Comparison of ENCODE assay signal across 10 mouse cellular contexts in genomic region chr10:86728176-86728575, GRCm38 (mm10). TPM values are rescaled to one million over a fixed set of nuclear protein-coding genes. Genes with fewer than 3 reads are reported as not detected.
DNase-seq lines count a peak whose midpoint lies in the region; ATAC-seq and TF ChIP-seq lines count a peak whose summit lies in the region.
"Had no signal": no experiment of that assay in that cellular context is flagged by ENCODE, and none has a peak within 500 bp of the region (broad histone marks: within the 10 kb centered on the region; RNA-seq: fewer than 3 reads in every experiment).

No protein-coding gene starts in this region.

- no peaks in the 10 kb centered on the region for H3K27me3 ChIP-seq in kidney, embryonic 15.5 days
- H3K27me3 ChIP-seq in hindbrain, embryonic 12.5 days: no peaks in the 10 kb centered on the region

- no peak overlapping the region for H3K9ac ChIP-seq in kidney, embryonic 15.5 days
- no peak overlapping the region; the same call in 1 of the 2 replicates for H3K9ac ChIP-seq in hindbrain, embryonic 12.5 days

- WGBS in kidney, embryonic 15.5 days: 87% methylated on average over 3 of the region's 3 CpGs
- 82% methylated on average over 3 of the region's 3 CpGs for WGBS in bone marrow, adult 2 months
- WGBS in hindbrain, embryonic 12.5 days: 92% methylated on average over 3 of the region's 3 CpGs

- no peak overlapping the region for H3K4me3 ChIP-seq in kidney, embryonic 15.5 days (replicated peaks)
- no peak overlapping the region for H3K4me3 ChIP-seq in bone marrow, adult 2 months (replicated peaks; ENCODE audit: control insufficient read depth, low read depth, low read length)
- H3K4me3 ChIP-seq in hindbrain, embryonic 12.5 days: no peak overlapping the region

- ATAC-seq in kidney, embryonic 15.5 days (replicated peaks; ENCODE audit: low FRiP score): no peak
- no peak for ATAC-seq in hindbrain, embryonic 12.5 days (ENCODE audit: low FRiP score)

- TF ChIP-seq CTCF in bone marrow, adult 2 months (IDR thresholded peaks at IDR 0.05; ENCODE audit: control insufficient read depth, insufficient read depth, low read length): no peak

- H3K4me2 ChIP-seq in kidney, embryonic 15.5 days: peak overlapping the region; percentile 71; the same call in 1 of the 2 replicates
- peak overlapping the region; percentile 50 for H3K4me2 ChIP-seq in hindbrain, embryonic 12.5 days (replicated peaks)

- peak overlapping the region; percentile 4; the same call in 1 of the 2 replicates for H3K27ac ChIP-seq in kidney, embryonic 15.5 days
- H3K27ac ChIP-seq in bone marrow, adult 2 months (ENCODE audit: control insufficient read depth, insufficient read depth, low read depth, low read length, poor library complexity): peak overlapping the region; percentile 82
- no peak overlapping the region for H3K27ac ChIP-seq in hindbrain, embryonic 12.5 days

- H3K9me3 ChIP-seq in kidney, embryonic 15.5 days (replicated peaks): no peaks in the 10 kb centered on the region
- no peaks in the 10 kb centered on the region for H3K9me3 ChIP-seq in hindbrain, embryonic 12.5 days (replicated peaks)
- H3K9me3 ChIP-seq: G1E had no signal

- no peak for DNase-seq in kidney, adult 18-20 months
- DNase-seq in lung, postnatal 4 days: peak; percentile 12 to 27
- DNase-seq in urinary bladder, postnatal 25 days (ENCODE audit: low spot score): no peak
- no peak for DNase-seq in adrenal gland, adult (ENCODE audit: inconsistent age in 2 of 2, low spot score in 1 of 2)
- DNase-seq in adrenal gland, postnatal 25 days: no peak
- DNase-seq: cerebellum, adult 11 months had no signal

- TF ChIP-seq POLR2A in bone marrow, adult 2 months (IDR thresholded peaks at IDR 0.05; ENCODE audit: borderline replicate concordance, control insufficient read depth, low read depth, low read length): no peak

- H3K4me1 ChIP-seq in kidney, embryonic 15.5 days: peaks cover 14% of the 10 kb centered on the region
- peaks cover 1% of the 10 kb centered on the region; the same call in 1 of the 2 replicates for H3K4me1 ChIP-seq in bone marrow, adult 2 months (ENCODE audit: control insufficient read depth, insufficient read depth, low read length)
- peaks cover 6% of the 10 kb centered on the region for H3K4me1 ChIP-seq in hindbrain, embryonic 12.5 days

- no peaks in the 10 kb centered on the region for H3K36me3 ChIP-seq in kidney, embryonic 15.5 days
- H3K36me3 ChIP-seq in hindbrain, embryonic 12.5 days: no peaks in the 10 kb centered on the region
- H3K36me3 ChIP-seq: G1E had no signal

RNA-seq across cellular contexts. Expression of gene Ttc41, which starts 22.6 kb away (rescaled TPM):
- 1.4 and 1.6 TPM in 2 replicates for polyA plus RNA-seq in kidney, embryonic 15.5 days (2015; fragmentation: Nextera tagmentation; extraction: Ambion mirVana)
- 1.5 and 4.4 TPM in 2 replicates for polyA plus RNA-seq in bone marrow, adult 2 months (2011; ENCODE audit: insufficient read depth, insufficient read length, low replicate concordance, missing spikeins)
- polyA plus RNA-seq in hindbrain, embryonic 12.5 days (2016; fragmentation: Nextera tagmentation; extraction: Ambion mirVana): 2.6 and 3.4 TPM in 2 replicates
- total RNA-seq in adrenal gland, postnatal 25 days (2021): 3.3 and 3.5 TPM in 2 replicates

RNA-seq across cellular contexts. Expression of gene Hsp90b1, which starts 22.9 kb away (rescaled TPM):
- 733 and 775 TPM in 2 replicates for polyA plus RNA-seq in kidney, embryonic 15.5 days (2015; fragmentation: Nextera tagmentation; extraction: Ambion mirVana)
- polyA plus RNA-seq in bone marrow, adult 2 months (2011; ENCODE audit: insufficient read depth, insufficient read length, low replicate concordance, missing spikeins): 123 and 231 TPM in 2 replicates
- polyA plus RNA-seq in hindbrain, embryonic 12.5 days (2016; fragmentation: Nextera tagmentation; extraction: Ambion mirVana): 551 and 555 TPM in 2 replicates
- 563 and 663 TPM in 2 replicates for total RNA-seq in adrenal gland, postnatal 25 days (2021)

RNA-seq across cellular contexts. Expression of gene Gm49358, which starts 35.6 kb away (rescaled TPM):
- not detected in 2 replicates for polyA plus RNA-seq in kidney, embryonic 15.5 days (2015; fragmentation: Nextera tagmentation; extraction: Ambion mirVana)
- not detected in 2 replicates for polyA plus RNA-seq in bone marrow, adult 2 months (2011; ENCODE audit: insufficient read depth, insufficient read length, low replicate concordance, missing spikeins)
- polyA plus RNA-seq in hindbrain, embryonic 12.5 days (2016; fragmentation: Nextera tagmentation; extraction: Ambion mirVana): not detected in 2 replicates
- 9.5 and 10.1 TPM in 2 replicates for total RNA-seq in adrenal gland, postnatal 25 days (2021)
- total RNA-seq: G1E had no signal
- polyA plus RNA-seq: G1E had no signal

RNA-seq across cellular contexts. Expression of gene Nt5dc3, which starts 50.6 kb away (rescaled TPM):
- 1.2 and 1.4 TPM in 2 replicates for polyA plus RNA-seq in kidney, embryonic 15.5 days (2015; fragmentation: Nextera tagmentation; extraction: Ambion mirVana)
- 1.9 and 2.3 TPM in 2 replicates for polyA plus RNA-seq in bone marrow, adult 2 months (2011; ENCODE audit: insufficient read depth, insufficient read length, low replicate concordance, missing spikeins)
- polyA plus RNA-seq in hindbrain, embryonic 12.5 days (2016; fragmentation: Nextera tagmentation; extraction: Ambion mirVana): 3.9 and 4.2 TPM in 2 replicates
- 37.0 and 43.7 TPM in 2 replicates for total RNA-seq in adrenal gland, postnatal 25 days (2021)

Comparison
In these comparisons a context has a peak if more than half of its experiments do, and no peak if none do; other contexts are left out.
1. DNase-seq: peak in lung, postnatal 4 days (2 of 2); none in kidney, adult 18-20 months (single experiment), urinary bladder, postnatal 25 days (single experiment), adrenal gland, adult (0 of 2) and adrenal gland, postnatal 25 days (single experiment).